Mouse (Mus musculus): Measurements from ENCODE around the gene Osbpl10.

GRCm38 (mm10) chr9:114955340-114955739 is 23.0 kb upstream of the Osbpl10 start:
- TF ChIP-seq CTCF (IDR thresholded peaks at IDR 0.05; ENCODE audit: control insufficient read depth, insufficient read depth, low read length) = no peak
- TF ChIP-seq POLR2A (IDR thresholded peaks at IDR 0.05; ENCODE audit: borderline replicate concordance, control insufficient read depth, low read depth, low read length) = no peak

Measured in bone marrow, adult 2 months (tissue).